Mouse (Mus musculus): ENCODE measurements at regions not wholly inside any gene's neighbourhood (a gene's known extent, or its start where the extent isn't known, plus 50 kb on each side); places are given as distances from the start of the nearest gene placed in this dataset.

DNA sequence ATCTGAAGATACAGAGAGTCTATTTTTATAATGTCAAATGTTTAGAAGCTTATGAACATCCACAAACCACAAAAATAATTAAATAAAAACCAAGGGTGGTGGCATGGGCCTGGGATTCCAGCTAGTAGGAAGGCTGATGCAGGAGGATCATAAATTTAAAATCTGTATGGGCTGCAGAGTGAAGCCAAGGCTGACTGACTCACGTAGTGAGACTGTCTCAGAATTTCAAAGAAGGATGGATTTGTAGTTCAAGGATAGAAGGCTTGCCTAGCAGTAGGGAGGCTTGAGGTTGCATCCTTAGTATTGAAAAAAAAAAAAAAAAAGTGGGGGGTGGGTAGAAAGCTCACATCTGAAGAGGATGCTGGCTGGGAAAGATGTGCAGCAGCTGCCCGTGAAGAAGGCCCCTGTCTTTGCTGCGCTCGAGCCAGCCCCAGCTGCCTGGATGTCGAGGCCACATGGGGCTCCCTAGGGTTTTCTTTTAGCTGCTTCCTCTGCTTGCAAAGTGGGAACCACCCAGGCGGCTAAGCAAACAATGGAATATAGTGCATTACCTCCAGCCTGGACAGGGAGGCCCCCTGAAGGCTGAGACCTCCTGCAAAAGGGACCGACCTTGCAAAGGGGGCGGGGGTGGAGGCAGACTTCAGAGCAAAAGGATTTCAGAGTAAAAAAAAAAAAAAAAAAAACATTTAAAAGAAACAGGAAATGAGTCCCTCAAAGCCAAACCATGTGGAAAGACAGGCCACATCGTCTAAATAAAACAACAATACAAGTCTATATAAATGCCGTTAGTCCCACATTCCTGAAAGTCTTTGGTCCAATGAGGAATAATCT is 101.3 kb downstream of the Tmco5 start:
- DNase-seq (ENCODE audit: low spot score): no peak

- DNase-seq (ENCODE audit: low spot score): no peak
Measured at GRCm38 (mm10) chr2:116980692-116981091, 102.2 kb downstream of the Tmco5 start.

GRCm38 (mm10) chr2:116983351-116983750 is 104.9 kb downstream of the Tmco5 start:
- no peak for DNase-seq (ENCODE audit: low spot score)

- no peak for DNase-seq (ENCODE audit: low spot score)
Measured at GRCm38 (mm10) chr2:116983821-116984351, 105.4 kb downstream of the Tmco5 start.

- DNase-seq (ENCODE audit: low spot score): no peak
Measured at GRCm38 (mm10) chr2:116984597-116984996, 106.1 kb downstream of the Tmco5 start.

- no peak for DNase-seq (ENCODE audit: low spot score)
Measured at GRCm38 (mm10) chr2:116985549-116985948, 107.1 kb downstream of the Tmco5 start.

GRCm38 (mm10) chr2:116988953-116989674 is 110.6 kb downstream of the Tmco5 start:
- DNase-seq (ENCODE audit: low spot score): no peak

DNA sequence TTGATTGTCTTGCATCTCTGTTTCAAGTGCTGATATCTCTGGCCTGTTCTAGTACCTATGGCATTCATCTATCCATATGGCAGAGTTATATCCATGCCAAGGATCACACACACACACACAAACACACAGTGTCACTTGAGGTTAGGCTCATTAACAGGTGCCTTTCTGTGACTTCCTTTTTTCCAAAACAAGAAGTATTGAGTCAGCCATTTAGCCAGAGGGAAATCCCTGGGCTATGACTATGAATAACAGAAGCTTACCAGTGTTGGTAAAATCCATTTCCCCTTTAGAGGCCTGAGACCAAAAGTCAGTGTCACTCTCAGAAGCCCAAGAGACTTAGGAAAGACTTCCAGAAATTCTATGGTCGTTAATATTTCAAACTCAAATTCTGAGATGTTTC is 111.6 kb downstream of the Tmco5 start:
- no peak for DNase-seq (ENCODE audit: low spot score)

- no peak for DNase-seq (ENCODE audit: low spot score)
Measured at GRCm38 (mm10) chr2:116991561-116992042, 113.1 kb downstream of the Tmco5 start.

- DNase-seq (ENCODE audit: low spot score): no peak
Measured at GRCm38 (mm10) chr2:116993724-116994123, 115.2 kb downstream of the Tmco5 start.

DNA sequence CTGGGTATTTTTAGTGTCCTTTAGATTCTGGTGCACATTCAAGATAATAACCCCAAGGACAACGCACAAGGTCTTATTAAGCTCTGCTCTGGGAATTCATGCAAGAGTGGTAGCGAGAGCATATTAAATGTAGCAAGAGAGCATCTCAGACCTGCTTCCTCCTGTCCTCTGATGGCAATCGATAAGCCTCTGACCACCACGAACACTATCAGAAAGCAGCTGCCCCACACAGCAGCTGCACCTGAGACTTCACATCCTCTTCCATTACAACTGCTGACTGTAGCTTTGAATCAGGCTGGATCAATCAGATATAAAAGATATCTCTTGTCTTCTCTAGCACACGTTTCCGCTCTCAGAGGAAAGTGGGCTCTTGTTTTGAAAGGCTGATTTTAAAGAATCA is 117.8 kb downstream of the Tmco5 start:
- no peak for DNase-seq (ENCODE audit: low spot score)

GRCm38 (mm10) chr2:116998822-116999221 is 120.3 kb downstream of the Tmco5 start:
- no peak for DNase-seq (ENCODE audit: low spot score)

DNA sequence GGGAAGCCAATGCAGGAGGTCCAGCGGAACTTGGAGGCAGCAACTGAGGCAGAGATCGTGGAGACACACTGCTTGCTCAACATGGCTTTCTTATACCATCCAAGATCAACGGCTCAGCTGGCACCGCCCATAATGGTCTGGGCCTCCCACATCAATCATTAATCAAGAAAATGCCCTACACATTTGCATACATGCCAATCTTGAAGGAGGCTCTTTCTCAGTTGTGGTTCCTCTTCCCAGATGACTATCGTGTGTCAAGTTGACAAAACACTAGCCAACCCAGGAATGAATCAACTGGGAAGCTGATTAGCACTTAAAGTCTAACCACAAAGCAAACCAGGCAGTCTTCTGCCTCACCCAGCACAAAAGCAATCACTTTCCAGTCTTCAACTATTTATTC is 121.1 kb downstream of the Tmco5 start:
- no peak for DNase-seq (ENCODE audit: low spot score)

DNA sequence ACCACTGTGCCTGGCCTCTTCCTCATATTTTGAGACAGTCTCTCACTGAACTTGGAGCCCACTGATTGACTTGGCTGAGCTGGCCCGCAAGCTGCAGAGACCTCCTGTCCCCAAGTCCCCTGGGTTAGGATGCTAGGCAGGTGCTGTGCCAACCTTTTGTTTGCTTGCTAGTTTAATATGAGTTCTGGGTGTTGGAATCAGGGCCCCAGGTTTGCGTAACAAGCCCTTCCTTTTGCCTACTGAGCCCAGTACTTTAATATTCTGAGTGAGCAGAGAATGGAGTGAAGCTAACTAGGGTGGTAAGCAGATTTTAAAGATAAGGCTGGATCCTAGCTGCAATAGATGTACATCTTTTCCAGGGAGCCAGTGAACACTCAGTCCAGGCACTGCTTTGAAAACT is 117.2 kb upstream of the Spred1 start:
- DNase-seq (ENCODE audit: low spot score): no peak

DNA sequence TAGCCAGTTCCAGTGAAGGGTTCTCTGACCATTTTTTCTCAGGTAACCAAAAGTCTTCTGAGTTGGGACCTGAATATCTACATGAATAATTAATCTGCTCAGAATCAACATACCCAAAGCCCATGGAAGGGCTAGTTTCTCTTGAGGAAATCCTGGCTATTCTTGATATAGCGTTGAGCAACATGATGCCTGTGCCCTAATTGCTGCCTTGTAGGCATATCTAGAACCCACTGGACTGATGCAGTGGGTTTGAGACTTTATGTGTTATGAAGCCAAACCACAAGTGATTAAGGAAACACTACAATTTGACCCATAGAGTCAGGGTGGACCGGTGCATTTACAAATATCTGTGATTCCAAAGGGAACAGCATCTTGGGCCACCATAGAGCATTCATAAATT is 114.3 kb upstream of the Spred1 start:
- DNase-seq (ENCODE audit: low spot score): no peak

DNA sequence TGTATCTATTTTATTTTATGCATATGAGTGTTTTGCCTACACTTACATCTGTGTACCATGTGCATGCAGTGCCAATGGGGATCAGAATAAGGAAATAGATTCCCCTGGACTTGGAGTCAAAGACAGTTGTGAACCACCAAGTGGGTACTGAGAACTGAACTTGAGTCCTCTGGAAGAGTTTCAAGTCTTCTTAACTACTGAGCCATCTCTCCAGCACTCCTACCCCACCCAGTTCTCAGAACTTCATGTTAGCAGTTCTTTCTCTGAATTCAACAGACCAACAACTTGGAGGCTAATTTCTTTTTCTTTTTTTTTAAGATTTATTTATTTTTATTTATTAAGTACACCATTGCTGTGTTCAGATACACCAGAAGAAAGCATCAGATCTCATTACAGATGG is 112.3 kb upstream of the Spred1 start:
- DNase-seq (ENCODE audit: low spot score): no peak

- no peak for DNase-seq (ENCODE audit: low spot score)
Measured at GRCm38 (mm10) chr2:117010001-117010400, 111.2 kb upstream of the Spred1 start.

DNA sequence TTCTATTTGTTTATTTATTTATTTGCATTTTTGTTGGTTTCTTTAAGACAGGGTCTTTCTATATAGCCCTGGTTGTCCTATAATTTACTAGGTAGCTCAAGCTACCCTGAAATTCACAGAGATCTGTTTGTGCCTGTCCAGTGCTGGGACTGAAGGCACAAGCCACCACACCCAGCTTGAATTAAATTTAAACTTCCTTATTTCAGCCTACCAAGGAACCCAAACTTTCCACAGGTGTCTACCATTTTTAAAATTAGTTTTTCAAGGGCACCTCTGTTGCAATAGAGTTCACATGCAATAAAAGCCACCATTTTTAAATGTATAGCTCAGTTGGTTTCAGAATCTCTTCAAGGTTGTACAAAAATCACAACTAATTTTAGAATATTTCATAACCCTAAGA is 110.2 kb upstream of the Spred1 start:
- no peak for DNase-seq (ENCODE audit: low spot score)

DNA sequence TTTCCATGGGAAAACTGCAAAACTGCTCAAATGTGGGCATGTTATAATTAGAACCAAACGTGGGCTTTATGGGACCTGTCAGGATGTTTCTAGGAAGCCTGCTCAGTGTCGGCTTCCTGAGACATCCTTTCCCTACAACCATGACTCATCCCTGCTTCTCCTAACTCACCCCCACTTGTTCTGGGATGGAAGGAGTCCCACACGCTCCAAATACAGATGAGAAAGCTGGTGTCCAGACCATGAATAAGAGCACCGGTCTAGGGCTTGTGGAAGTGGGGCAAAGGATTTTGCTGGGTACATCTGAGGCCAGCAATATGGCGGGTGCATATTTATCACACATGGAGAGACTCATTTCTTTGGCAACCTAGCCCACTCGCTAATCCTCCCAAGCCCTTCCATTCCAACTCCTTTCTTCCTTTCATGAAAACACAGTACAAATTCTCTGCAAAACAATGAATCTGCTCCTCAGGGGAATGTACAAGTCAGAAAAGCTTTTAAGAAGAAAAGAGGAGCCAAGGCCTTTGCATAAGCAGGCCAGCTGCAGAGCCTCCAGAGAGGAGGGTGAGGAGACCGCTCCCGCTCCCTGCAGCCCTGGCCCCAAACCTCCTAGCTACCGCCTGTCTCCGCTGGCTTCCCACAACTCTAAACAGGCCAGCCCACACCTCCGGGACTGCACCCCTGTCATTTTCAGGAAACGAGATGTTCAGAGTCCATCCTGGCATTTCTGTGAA is 103.1 kb upstream of the Spred1 start:
- no peak for DNase-seq (ENCODE audit: low spot score)

DNA sequence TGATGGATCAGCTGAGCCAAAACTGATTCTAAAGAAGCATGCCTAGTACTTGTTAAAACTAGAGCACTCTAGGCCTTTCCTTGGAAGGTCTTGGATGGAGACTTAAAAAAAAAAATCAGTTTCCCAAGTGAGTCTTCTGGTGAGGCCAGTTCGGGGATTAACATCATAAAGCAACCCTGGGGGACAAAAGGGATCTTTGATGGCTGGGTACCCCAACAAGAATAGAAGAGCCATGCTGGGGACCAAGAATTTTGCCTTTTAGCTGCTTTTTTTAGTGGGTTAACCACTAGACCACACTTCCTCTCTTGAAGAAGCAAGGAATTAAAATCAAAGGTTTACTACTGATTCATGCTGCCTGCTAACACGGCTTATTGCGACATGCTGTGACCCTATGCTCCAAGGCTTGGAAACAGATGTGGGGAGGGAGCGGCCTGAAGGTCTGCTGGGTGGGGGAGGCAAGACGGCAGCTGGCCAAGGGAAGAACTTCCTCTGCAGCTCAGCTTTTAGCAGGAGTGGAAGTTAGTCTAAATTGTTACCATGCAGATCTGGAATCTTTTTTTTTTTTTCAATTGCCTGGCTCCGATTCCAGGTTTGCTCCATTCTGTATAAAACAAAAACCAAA is 102.1 kb upstream of the Spred1 start:
- DNase-seq (ENCODE audit: low spot score): no peak

GRCm38 (mm10) chr2:117019552-117019951 is 101.6 kb upstream of the Spred1 start:
- DNase-seq (ENCODE audit: low spot score): no peak

DNA sequence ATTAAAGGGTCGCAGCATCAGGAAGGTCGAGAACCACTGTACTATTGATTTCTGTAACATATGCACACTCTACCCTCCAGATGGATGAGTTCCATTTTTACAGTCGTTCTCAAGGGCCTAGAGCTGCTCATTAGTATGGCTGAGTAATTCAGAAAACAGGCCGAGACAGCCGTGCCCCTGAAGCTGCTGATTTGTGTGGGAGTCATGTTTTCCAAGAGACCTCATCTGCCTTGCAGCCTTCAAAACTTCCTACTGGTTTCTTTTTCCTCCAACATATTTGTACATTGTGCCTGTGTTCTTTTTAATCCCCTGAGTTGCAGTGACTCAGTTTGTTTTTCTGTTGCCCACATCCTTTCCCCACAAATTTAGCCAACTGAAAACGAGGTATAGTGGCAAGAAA is 99.4 kb upstream of the Spred1 start:
- DNase-seq (ENCODE audit: low spot score): no peak

All from urinary bladder, postnatal 10 days (tissue).